Mouse (Mus musculus) yolk sac, embryonic 10.5 days (tissue): ENCODE data around the gene Tmem120a.

Experiments
- DNase-seq: peaks from one replicate; pipeline ENCODE4 v3.0.0-alpha.2; 2017; ENCODE audit warnings: low spot score

The Tmem120a gene

DNA sequence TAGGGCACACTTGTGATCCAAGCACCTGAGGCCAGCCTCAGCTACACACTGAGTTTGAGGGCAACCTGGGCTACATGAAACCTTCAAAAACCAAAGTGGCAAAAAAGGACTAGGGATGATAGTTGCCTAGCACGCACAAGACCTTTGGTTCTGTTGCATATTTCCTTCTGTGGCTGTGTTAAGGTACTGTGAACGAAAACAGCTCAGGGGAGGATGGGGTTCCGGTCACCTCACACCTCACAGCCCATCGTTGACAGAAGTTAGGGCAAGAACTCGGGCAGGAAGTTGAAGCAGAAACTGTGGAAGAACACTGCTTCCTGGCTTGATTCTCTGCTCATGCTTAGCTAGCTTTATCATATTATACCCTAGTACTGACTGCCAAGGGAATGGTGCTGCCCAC lies 34.5 kb downstream of the Tmem120a start:
- no peak for DNase-seq

DNA sequence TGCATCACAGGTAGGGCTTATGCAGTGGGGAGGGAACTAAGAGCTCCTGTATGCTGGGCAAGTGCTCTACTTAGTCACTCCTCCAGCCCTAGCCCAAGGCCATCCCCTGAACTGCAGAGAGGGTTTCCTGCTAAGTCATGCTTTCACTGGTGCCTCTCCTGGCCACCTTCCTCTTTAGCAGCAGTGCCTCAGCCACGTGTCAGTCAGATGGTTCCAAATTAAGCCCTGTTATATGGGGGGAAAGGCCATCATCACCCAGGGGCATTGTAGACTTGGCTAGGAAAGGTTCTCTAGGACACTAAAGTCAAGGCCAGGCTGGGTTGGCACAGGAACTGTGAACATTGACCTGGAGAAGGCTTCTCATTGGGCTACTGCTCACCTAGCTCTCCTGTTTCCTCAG lies 36.4 kb downstream of the Tmem120a start:
- DNase-seq: no peak

DNA sequence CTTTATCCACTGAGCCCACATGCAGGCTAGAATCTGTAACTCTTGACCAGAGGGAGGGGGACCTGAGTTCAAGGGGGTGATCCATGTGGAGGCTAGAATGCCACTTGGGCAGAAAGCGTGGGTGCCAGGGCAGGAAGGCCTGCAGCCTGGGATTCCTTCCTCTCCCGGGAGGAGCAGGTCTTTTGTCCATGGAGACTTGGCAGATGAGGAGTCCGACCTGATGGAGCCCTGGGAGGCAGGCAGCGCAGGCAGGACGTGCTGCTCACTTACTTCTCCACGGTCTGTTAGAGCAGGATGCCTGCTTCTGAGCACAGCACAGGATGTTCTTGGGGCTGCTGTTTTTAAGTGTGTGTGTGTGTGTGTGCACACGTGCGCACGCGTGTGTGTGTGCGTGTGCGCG lies 37.2 kb downstream of the Tmem120a start:
- no peak for DNase-seq

DNA sequence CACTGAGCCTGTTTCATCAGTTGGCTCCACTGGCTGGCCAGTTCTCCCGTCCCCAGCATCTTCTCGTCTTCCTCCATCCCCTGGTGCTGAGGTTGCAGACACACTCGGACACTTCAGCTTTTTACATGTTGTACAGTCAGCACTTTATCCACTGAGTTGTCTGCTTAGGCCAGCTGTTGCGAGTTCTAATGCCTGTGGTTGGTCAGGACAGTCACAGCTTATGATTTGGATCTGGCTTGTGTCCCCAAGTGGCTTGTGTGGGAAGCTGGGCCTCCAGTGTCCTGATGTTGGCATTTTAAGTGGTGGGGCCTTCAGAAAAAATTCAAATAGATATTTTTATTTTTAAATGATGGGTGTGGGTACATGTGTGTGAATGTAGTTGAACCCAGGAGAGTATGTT lies 38.9 kb downstream of the Tmem120a start:
- DNase-seq: no peak

DNA sequence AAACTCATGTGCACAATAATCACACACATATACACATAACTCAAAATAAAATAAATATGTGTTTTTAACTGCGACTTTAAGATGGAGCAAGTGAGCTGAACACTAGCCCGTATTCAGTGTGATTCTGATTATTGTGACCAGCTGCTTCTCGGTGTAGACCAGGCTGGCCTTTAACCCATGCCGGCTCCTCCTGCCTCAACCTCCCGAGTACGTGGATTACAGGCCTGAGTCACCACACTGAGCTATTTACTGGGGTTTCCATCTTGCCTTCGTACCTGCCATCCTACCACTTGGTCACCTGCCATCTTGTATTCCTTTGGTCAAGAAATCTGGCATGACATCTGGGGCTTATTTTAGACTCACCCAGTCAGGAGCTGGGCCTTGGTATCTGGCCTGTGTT lies 40.8 kb downstream of the Tmem120a start:
- no peak for DNase-seq

DNA sequence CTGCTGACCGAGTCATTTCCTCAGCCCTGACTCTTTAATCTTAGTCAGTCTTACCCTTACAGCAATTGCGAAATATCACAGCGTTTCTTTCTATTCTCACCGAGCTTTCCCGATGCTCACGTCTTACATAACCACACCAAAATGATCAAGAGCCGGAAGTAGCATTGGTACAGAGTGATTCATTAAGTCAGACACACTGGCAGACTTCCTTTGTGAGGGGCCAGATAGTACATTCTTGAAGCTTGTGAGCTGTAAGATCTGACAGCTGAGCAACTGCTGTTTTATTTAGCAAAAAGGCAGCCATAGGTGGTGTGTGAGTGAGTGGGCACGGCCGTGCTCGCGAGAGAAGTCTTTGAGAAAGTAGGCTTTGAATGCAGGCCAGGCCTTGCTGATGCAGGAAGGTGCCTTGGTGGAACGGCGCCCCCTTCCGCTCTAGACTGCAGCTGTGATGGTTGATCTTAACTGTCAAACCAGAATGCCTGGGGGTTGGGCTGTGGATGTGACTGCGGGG lies 41.5 kb downstream of the Tmem120a start:
- no peak for DNase-seq

DNA sequence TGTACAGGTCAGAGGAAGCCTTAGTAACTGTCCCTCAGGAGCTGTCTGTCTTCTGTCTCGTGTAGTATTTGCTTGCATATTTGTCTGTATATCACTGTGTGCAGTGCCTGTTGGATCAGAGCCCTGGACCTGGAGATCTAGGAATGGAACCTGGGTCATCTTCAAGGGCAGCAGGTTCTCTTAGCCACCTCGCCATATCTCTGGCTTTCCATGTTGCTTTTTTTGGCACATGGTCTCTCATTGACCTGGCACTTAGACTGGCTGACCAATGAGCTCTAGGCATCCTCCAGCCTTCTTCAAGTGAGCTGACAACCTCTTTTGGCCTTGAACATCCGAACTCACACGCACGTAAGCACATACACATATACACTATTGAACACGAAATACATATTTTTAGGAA lies 42.1 kb downstream of the Tmem120a start:
- DNase-seq: no peak

DNA sequence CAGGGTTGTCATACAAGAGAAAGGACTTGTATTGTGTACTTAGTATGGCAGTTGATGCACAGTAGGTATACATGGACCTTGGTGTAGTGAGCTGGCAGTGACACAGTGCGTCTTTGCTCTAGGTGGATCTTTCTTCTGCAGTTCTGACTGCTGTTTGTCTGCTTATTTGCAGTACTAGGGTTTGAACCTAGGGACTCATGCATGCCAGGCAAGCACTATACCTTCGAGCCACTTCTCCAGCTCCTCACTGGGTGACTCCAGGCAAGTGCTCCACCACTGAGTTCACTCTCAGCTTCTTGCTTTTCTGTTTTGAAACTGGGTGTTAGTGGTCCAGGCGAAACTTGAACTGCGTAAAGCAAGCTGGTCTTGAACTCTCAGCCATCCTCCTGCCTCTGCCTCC lies 42.6 kb downstream of the Tmem120a start:
- DNase-seq: no peak

DNA sequence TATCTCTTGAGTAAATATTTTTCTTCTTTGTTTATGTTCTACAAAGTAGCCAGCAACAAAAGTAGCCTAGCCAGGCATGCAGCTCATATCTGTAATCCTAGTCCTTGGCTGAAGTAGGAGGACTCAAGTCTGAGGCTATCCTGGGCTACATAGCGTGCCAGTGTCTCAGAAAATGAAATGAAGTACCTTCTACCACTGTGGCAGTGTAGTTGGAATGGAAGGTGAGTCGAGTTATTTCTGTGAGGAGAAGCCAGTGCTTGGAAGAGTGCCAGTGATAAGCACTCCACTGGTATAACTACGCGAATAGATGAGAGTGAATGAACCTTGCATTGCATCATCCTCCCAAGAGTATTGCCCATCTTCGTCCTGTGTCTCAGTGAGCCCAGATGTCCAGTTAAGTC lies 46.5 kb downstream of the Tmem120a start:
- no peak for DNase-seq

DNA sequence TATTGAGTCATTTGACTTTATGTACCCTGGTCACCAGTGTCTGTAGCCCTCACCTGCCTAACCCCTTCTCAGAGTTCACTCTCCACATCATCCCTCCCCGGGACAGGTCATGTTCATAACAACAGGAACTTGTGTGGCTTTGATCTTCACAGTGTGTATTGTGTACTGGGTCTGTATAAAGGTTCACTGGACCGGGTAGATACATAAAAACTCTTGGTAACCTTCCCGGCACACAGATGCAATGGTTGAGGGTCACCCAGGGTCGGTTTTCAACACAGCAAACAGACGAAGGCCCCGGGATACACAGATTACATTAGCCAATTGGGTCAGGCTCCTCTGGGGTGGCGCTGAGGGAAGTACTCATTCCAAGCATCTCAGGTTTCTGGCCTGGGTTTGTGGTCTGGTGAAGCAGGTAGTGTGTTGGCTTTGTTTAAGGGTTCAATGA lies 48.9 kb downstream of the Tmem120a start:
- no peak for DNase-seq

DNA sequence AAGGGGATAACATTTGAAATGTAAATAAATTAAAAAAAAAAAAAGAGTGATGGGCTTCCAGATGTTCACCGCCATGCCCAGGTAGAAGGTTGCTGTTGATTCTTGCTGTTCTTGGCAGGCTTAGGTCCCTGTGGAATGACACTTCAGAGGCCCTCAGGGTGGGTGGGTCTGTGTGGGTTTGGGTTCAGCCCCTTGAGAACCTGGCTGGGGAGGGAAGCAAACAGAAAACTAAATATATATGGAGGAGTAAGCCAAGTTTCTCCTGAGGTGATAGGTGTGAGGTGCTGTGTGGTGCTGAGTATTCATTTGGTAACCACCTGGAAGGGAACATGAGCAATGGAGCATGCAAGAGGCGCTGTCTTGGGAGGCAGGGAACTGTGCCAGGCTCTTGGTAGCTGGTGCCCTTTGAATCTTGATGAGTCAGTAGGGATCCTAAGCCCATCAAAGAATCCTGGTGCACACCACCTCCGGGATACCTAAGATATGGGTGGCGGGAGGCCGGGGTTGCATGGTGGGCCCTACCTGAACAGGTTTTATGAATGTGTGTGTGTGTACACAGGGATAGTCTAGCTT lies 50.9 kb downstream of the Tmem120a start:
- no peak for DNase-seq

DNA sequence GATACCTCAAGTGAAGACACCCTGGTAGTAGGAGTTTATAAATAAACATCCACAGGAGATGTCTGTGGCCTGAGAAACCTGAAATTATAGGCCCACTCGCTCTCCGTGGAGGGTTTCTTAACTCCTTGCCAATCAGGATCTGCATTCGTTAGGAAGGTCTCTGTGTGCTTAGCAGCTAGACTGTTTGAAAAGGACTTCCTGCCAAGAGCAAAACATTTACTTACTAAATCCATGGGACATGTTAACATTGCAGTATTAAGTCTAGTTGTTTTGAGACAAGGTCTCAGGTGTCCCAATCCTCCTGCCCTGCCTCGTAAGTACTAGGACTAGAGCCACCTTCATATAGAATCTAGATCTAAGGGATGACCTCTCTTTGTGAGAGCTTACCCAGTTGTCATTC lies 53.0 kb downstream of the Tmem120a start:
- no peak for DNase-seq

DNA sequence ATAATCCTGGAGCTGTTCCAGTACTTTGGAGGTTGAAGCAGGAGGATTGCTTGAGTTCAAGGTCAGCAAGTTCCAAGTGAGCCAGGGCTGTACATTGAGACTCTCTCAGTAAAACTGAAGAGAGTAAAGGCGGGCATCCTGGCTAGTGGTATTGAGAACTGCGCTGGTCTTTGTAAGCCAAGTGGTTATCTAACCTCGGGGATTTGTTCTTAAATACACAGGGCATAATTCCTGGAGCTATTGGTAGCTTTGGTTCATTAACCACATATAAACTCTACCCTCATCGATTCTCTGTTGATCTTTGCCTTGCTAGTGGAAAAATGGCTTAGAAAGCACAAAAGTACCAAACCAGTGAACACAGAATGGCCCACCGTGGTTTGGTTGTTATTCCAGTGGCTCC lies 53.8 kb downstream of the Tmem120a start:
- DNase-seq: no peak
